Mouse (Mus musculus) neural tube, embryonic 11.5 days (tissue): ENCODE results near the gene Ptprg. TPM values are rescaled to one million over a fixed set of nuclear protein-coding genes. Genes with fewer than 3 reads are reported as not detected.

ENCODE experiments used
- ATAC-seq: fragments of 200-750 bp; cut with Nextera tagmentation; 2 replicates; pipeline ENCODE4 v1.8.0; 2017; ENCODE audit warnings: moderate number of reproducible peaks, mild to moderate bottlenecking, moderate TSS enrichment, moderate library complexity; ENCODE audit not compliant: insufficient read depth, low FRiP score, low TSS enrichment
- DNase-seq: peaks from one replicate; pipeline ENCODE4 v3.0.0-alpha.2; 2015; ENCODE audit warnings: low spot score
- H3K27ac ChIP-seq: fragments of 300-500 bp; sonication (generic); 2 replicates; pipeline ENCODE4 v1.5.1; 2014; ENCODE audit warnings: low read depth, mild to moderate bottlenecking, low read length
- H3K27me3 ChIP-seq: fragments of 300-500 bp; sonication (generic); 2 replicates; pipeline ENCODE4 v1.6.1; 2014; ENCODE audit warnings: mild to moderate bottlenecking, low read length, mixed read lengths; ENCODE audit not compliant: control insufficient read depth, insufficient read depth
- H3K36me3 ChIP-seq: fragments of 300-500 bp; sonication (generic); 2 replicates; pipeline ENCODE4 v1.6.1; 2014; ENCODE audit warnings: mild to moderate bottlenecking, low read length, moderate library complexity, mixed read lengths; ENCODE audit not compliant: control insufficient read depth, insufficient read depth
- H3K4me1 ChIP-seq: fragments of 300-500 bp; sonication (generic); 2 replicates; pipeline ENCODE4 v1.6.1; 2014; ENCODE audit warnings: low read length, mixed read lengths; ENCODE audit not compliant: control insufficient read depth, insufficient read depth
- H3K4me2 ChIP-seq: fragments of 300-500 bp; sonication (generic); 2 replicates; pipeline ENCODE4 v1.6.1; 2014; ENCODE audit warnings: low read depth, mild to moderate bottlenecking, moderate library complexity
- H3K4me3 ChIP-seq: fragments of 300-500 bp; sonication (generic); 2 replicates; pipeline ENCODE4 v1.5.1; 2014; ENCODE audit warnings: low read depth, low read length
- H3K9ac ChIP-seq: fragments of 300-500 bp; sonication (generic); 2 replicates; pipeline ENCODE4 v1.6.1; 2014; ENCODE audit warnings: mild to moderate bottlenecking, low read length
- H3K9me3 ChIP-seq: fragments of 300-500 bp; sonication (generic); 2 replicates; pipeline ENCODE4 v1.6.1; 2016; ENCODE audit warnings: low read length; ENCODE audit not compliant: control insufficient read depth
- WGBS: fragments of 180-500 bp; shearing (Covaris S2); extraction: QIAGEN DNeasy Blood & Tissue Kit; methylation state at CpG from one replicate; pipeline ENCODE4 v1.1.7; 2014; 5-methylcytosine and 5-hydroxymethylcytosine counted together
- polyA plus RNA-seq: library from polyadenylated mRNA; unstranded; fragments of >200 nt; fragmentation: Nextera tagmentation; extraction: Ambion mirVana; gene quantifications from 2 replicates; pipeline ENCODE4 v1.2.1, GENCODE M21; 2014

Ptprg gene
- polyA plus RNA-seq, 1 experiment from 2014 or later: 40.8 TPM

- Histone ChIP-seq H3K9ac (no peak overlapping the region), H3K36me3 (no peaks in the 10 kb centered on the region), H3K4me1 (no peaks in the 10 kb centered on the region), H3K9me3 (no peaks in the 10 kb centered on the region), H3K4me3 (no peak overlapping the region), H3K27me3 (no peaks in the 10 kb centered on the region), H3K4me2 (no peak overlapping the region), H3K27ac (no peak overlapping the region)
- ATAC-seq (no peak), DNase-seq (peak; percentile 24)
- WGBS: 24% methylated on average over 5 of the region's 5 CpGs
Observed at GRCm38 (mm10) chr14:12177436-12177835, 624.1 kb downstream of the Ptprg start.

- ATAC-seq (no peak), DNase-seq (no peak)
- Histone ChIP-seq H3K4me1 (no peaks in the 10 kb centered on the region), H3K27ac (no peak overlapping the region), H3K36me3 (no peaks in the 10 kb centered on the region), H3K4me3 (no peak overlapping the region), H3K4me2 (no peak overlapping the region), H3K27me3 (no peaks in the 10 kb centered on the region), H3K9me3 (no peaks in the 10 kb centered on the region), H3K9ac (no peak overlapping the region)
- WGBS: 100% methylated on average over 1 of the region's 1 CpGs
Observed at GRCm38 (mm10) chr14:12178645-12179044, 625.3 kb downstream of the Ptprg start.

- no peak overlapping the region for H3K27ac ChIP-seq
- ATAC-seq (no peak), DNase-seq (no peak)
- H3K4me1 ChIP-seq: no peaks in the 10 kb centered on the region
- no peak overlapping the region for H3K4me3 ChIP-seq
- 82% methylated on average over 3 of the region's 3 CpGs for WGBS
- H3K36me3 ChIP-seq: no peaks in the 10 kb centered on the region
- H3K9me3 ChIP-seq: no peaks in the 10 kb centered on the region
- no peak overlapping the region for H3K4me2 ChIP-seq
- no peak overlapping the region for H3K9ac ChIP-seq
- H3K27me3 ChIP-seq: no peaks in the 10 kb centered on the region
Observed at GRCm38 (mm10) chr14:12180116-12180515, 626.8 kb downstream of the Ptprg start.

- Histone ChIP-seq H3K4me3 (no peak overlapping the region), H3K27me3 (no peaks in the 10 kb centered on the region), H3K9ac (no peak overlapping the region), H3K9me3 (no peaks in the 10 kb centered on the region), H3K36me3 (no peaks in the 10 kb centered on the region), H3K27ac (no peak overlapping the region), H3K4me1 (peaks cover 2% of the 10 kb centered on the region), H3K4me2 (no peak overlapping the region)
- ATAC-seq (peak; percentile 30; the same call in 1 of the 2 replicates), DNase-seq (peak; percentile 34)
- whole genome bisulfite sequencing: 67% methylated on average over 4 of the region's 4 CpGs
Observed at GRCm38 (mm10) chr14:12185040-12185439, 631.7 kb downstream of the Ptprg start.

- Histone ChIP-seq H3K27me3 (no peaks in the 10 kb centered on the region), H3K9ac (no peak overlapping the region), H3K36me3 (no peaks in the 10 kb centered on the region), H3K27ac (no peak overlapping the region), H3K4me1 (peaks cover 7% of the 10 kb centered on the region), H3K9me3 (no peaks in the 10 kb centered on the region), H3K4me3 (no peak overlapping the region), H3K4me2 (no peak overlapping the region)
- ATAC-seq (no peak), DNase-seq (no peak)
- 62% methylated on average over 4 of the region's 4 CpGs for WGBS
Observed at GRCm38 (mm10) chr14:12188352-12188751, 635.0 kb downstream of the Ptprg start.

- peak; percentile 13; the same call in 1 of the 2 replicates for ATAC-seq
- WGBS: 82% methylated on average over 3 of the region's 3 CpGs
- Histone ChIP-seq H3K27ac (peak overlapping the region; percentile 45), H3K4me1 (peaks cover 7% of the 10 kb centered on the region), H3K4me2 (no peak overlapping the region), H3K4me3 (no peak overlapping the region), H3K36me3 (no peaks in the 10 kb centered on the region), H3K27me3 (no peaks in the 10 kb centered on the region), H3K9ac (no peak overlapping the region), H3K9me3 (no peaks in the 10 kb centered on the region)
- DNase-seq: no peak
Observed at GRCm38 (mm10) chr14:12189266-12189665, 635.9 kb downstream of the Ptprg start.

GRCm38 (mm10) chr14:12189717-12190600, 636.6 kb downstream of the Ptprg start:
- peaks cover 7% of the 10 kb centered on the region for H3K4me1 ChIP-seq
- no peak overlapping the region for H3K9ac ChIP-seq
- DNase-seq: peak; percentile 78

GRCm38 (mm10) chr14:12191076-12191475, 637.7 kb downstream of the Ptprg start:
- no peaks in the 10 kb centered on the region for H3K36me3 ChIP-seq
- ATAC-seq (no peak), DNase-seq (no peak)
- WGBS: 91% methylated on average over 6 of the region's 6 CpGs
- no peak overlapping the region; the same call in 1 of the 2 replicates for H3K9ac ChIP-seq
- no peak overlapping the region for H3K4me3 ChIP-seq
- H3K4me2 ChIP-seq: peak overlapping the region; percentile 13; the same call in 1 of the 2 replicates
- no peaks in the 10 kb centered on the region for H3K9me3 ChIP-seq
- H3K27me3 ChIP-seq: no peaks in the 10 kb centered on the region
- no peak overlapping the region for H3K27ac ChIP-seq
- H3K4me1 ChIP-seq: peaks cover 7% of the 10 kb centered on the region

More at GRCm38 (mm10) chr14:12189717-12190600, 636.6 kb downstream of the Ptprg start:
- H3K9me3 ChIP-seq: no peaks in the 10 kb centered on the region
- H3K36me3 ChIP-seq: no peaks in the 10 kb centered on the region
- H3K27ac ChIP-seq: peak overlapping the region; percentile 45
- no peak overlapping the region for H3K4me3 ChIP-seq
- H3K27me3 ChIP-seq: no peaks in the 10 kb centered on the region
- peak overlapping the region; percentile 12 for H3K4me2 ChIP-seq
- WGBS: 37% methylated on average over 12 of the region's 12 CpGs
- peak; percentile 96 for ATAC-seq

GRCm38 (mm10) chr14:12198735-12199134, 645.4 kb downstream of the Ptprg start:
- H3K36me3 ChIP-seq: no peaks in the 10 kb centered on the region
- no peaks in the 10 kb centered on the region for H3K9me3 ChIP-seq
- no peak overlapping the region for H3K27ac ChIP-seq
- no peak overlapping the region for H3K4me3 ChIP-seq
- no peak for ATAC-seq
- WGBS: 82% methylated on average over 7 of the region's 7 CpGs
- H3K27me3 ChIP-seq: no peaks in the 10 kb centered on the region
- H3K9ac ChIP-seq: no peak overlapping the region
- H3K4me1 ChIP-seq: no peaks in the 10 kb centered on the region
- DNase-seq: no peak
- no peak overlapping the region for H3K4me2 ChIP-seq
